Mouse (Mus musculus) cerebellum, postnatal 4 days (tissue): ENCODE measurements around the gene Polk.

Experiments
- DNase-seq, 2 experiments: peaks; one replicate each; pipeline ENCODE4 v3.0.0; 2022; ENCODE audit warnings: low spot score in 2 of 2, mixed read lengths in 1 of 2

Gene Polk

GRCm38 (mm10) chr13:96542081-96542889 is at the start of gene Polk, which contains the start of gene Col4a3bp:
Gene Polk (minus strand): TSS chr13:96542579.
Gene Col4a3bp (plus strand): TSS chr13:96542618.
- peak; percentile 81 to 94 for DNase-seq

- no peak for DNase-seq
Observed at GRCm38 (mm10) chr13:96588642-96589041, 46.3 kb upstream of the Polk start.

GRCm38 (mm10) chr13:96586540-96586939 is 44.2 kb upstream of the Polk start:
- DNase-seq = no peak

- DNase-seq = no peak
Observed at GRCm38 (mm10) chr13:96584201-96584600, 41.8 kb upstream of the Polk start.

- no peak for DNase-seq
Observed at GRCm38 (mm10) chr13:96579979-96580378, 37.6 kb upstream of the Polk start.

- no peak for DNase-seq
Observed at GRCm38 (mm10) chr13:96579104-96579503, 36.7 kb upstream of the Polk start.

- no peak for DNase-seq
Observed at GRCm38 (mm10) chr13:96574170-96574569, 31.8 kb upstream of the Polk start.

- no peak for DNase-seq
Observed at GRCm38 (mm10) chr13:96571016-96571361, 28.6 kb upstream of the Polk start.

GRCm38 (mm10) chr13:96570313-96571015 is 28.1 kb upstream of the Polk start:
- DNase-seq = no peak

GRCm38 (mm10) chr13:96567977-96568376 is 25.6 kb upstream of the Polk start:
- no peak for DNase-seq

GRCm38 (mm10) chr13:96555099-96555498 is 12.7 kb upstream of the Polk start:
- no peak for DNase-seq

GRCm38 (mm10) chr13:96547941-96548340 is 5.6 kb upstream of the Polk start:
- DNase-seq = no peak

- DNase-seq = no peak
Observed at GRCm38 (mm10) chr13:96547250-96547649, 4.9 kb upstream of the Polk start.

- no peak for DNase-seq
Observed at GRCm38 (mm10) chr13:96544506-96544905, 2.1 kb upstream of the Polk start.

GRCm38 (mm10) chr13:96542901-96543891 is 817 bp upstream of the Polk start:
- peak in 1 of 2 experiments; percentile 45 for DNase-seq

GRCm38 (mm10) chr13:96541381-96541780 is 998 bp downstream of the Polk start:
- DNase-seq = no peak

- no peak for DNase-seq
Observed at GRCm38 (mm10) chr13:96538103-96538502, 4.3 kb downstream of the Polk start.

- no peak for DNase-seq
Observed at GRCm38 (mm10) chr13:96536821-96537572, 5.4 kb downstream of the Polk start.

GRCm38 (mm10) chr13:96533742-96534141 is 8.6 kb downstream of the Polk start:
- DNase-seq = no peak

GRCm38 (mm10) chr13:96532176-96532575 is 10.2 kb downstream of the Polk start:
- DNase-seq = no peak

GRCm38 (mm10) chr13:96530064-96530463 is 12.3 kb downstream of the Polk start:
- DNase-seq = no peak
